Comparison of ENCODE assay signal across 8 mouse cellular contexts in the genomic region with DNA sequence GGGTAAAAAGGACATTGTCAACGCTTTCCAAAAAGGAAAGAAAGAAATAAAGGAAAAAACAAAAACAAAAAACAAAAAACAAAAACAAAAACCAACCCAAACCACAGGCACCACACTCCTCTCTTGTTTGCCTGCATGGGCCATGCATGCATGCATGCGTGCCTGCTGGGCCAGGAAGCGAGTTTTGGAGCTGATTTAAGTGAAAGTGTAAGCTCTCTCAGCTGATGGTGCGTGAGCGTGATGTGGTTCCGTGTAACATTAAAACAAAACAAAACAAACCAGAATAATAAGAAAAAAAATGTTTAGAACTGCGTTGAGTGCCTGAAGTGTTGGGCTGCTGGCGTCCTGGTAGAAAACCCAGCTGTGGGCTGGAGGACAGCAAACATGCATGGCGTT. TPM values are rescaled to one million over a fixed set of nuclear protein-coding genes. Genes with fewer than 3 reads are reported as not detected.
DNase-seq lines count a peak whose midpoint lies in the region; ATAC-seq and TF ChIP-seq lines count a peak whose summit lies in the region.

No protein-coding gene starts in this region.

- peak; percentile 7 to 37 for DNase-seq in heart, adult 18-20 months
- no peak for DNase-seq in heart, adult 8-10 months (ENCODE audit: low spot score)
- DNase-seq in forelimb bud, embryonic 11.5 days (ENCODE audit: low read depth, low spot score), result peak; percentile 27
- peak; percentile 24 for DNase-seq in kidney, adult 2 months
- peak; percentile 16 for DNase-seq in liver, postnatal 0 days
- peak; percentile 3 for DNase-seq in splenic B cell, adult 2 months (ENCODE audit: low read depth, low spot score)
- DNase-seq in thymus, postnatal 10 days (ENCODE audit: low spot score in 2 of 2), result no peak

- H3K27ac ChIP-seq in bone marrow, adult 2 months (ENCODE audit: control insufficient read depth, insufficient read depth, low read depth, low read length, poor library complexity), result no peak overlapping the region
- no peak overlapping the region for H3K27ac ChIP-seq in kidney, adult 2 months (ENCODE audit: insufficient read depth, low read depth, low read length)
- H3K27ac ChIP-seq in liver, postnatal 0 days (ENCODE audit: low read depth), result peak overlapping the region; percentile 83

- no peak for ATAC-seq in liver, postnatal 0 days

- 4% methylated on average over 9 of the region's 9 CpGs for WGBS in bone marrow, adult 2 months
- WGBS in kidney, adult 2 months, result 15% methylated on average over 9 of the region's 9 CpGs
- WGBS in liver, postnatal 0 days (ENCODE audit: insufficient replicate concordance), result 9% methylated on average over 9 of the region's 9 CpGs

- H3K4me1 ChIP-seq in bone marrow, adult 2 months (ENCODE audit: control insufficient read depth, insufficient read depth, low read length), result no peaks in the 10 kb centered on the region
- H3K4me1 ChIP-seq in kidney, adult 2 months (ENCODE audit: control insufficient read depth, insufficient read depth, low read length), result no peaks in the 10 kb centered on the region
- no peaks in the 10 kb centered on the region for H3K4me1 ChIP-seq in liver, postnatal 0 days (ENCODE audit: insufficient read depth)

- peak overlapping the region; percentile 76 for H3K4me2 ChIP-seq in liver, postnatal 0 days (ENCODE audit: low read depth, low read length)

- H3K9ac ChIP-seq in liver, postnatal 0 days (replicated peaks), result peak overlapping the region; percentile 73

- no peak for TF ChIP-seq EP300 in liver, postnatal 0 days (IDR thresholded peaks at IDR 0.05; ENCODE audit: low read depth)

- H3K27me3 ChIP-seq in kidney, adult 2 months (replicated peaks; ENCODE audit: control insufficient read depth, insufficient read depth, low read length), result no peaks in the 10 kb centered on the region
- no peaks in the 10 kb centered on the region for H3K27me3 ChIP-seq in liver, postnatal 0 days (ENCODE audit: insufficient read depth, low read length)
- peaks cover 2% of the 10 kb centered on the region; the same call in 1 of the 2 replicates for H3K27me3 ChIP-seq in splenic B cell, adult 2 months (ENCODE audit: control insufficient read depth, insufficient read depth, low read length, poor library complexity, severe bottlenecking)

- H3K9me3 ChIP-seq in liver, postnatal 0 days (ENCODE audit: low read length), result no peaks in the 10 kb centered on the region

- H3K4me3 ChIP-seq in bone marrow, adult 2 months (replicated peaks; ENCODE audit: control insufficient read depth, low read depth, low read length), result peak overlapping the region; percentile 4
- peak overlapping the region; percentile 72 for H3K4me3 ChIP-seq in kidney, adult 2 months (ENCODE audit: insufficient read depth, low read depth, low read length)
- peak overlapping the region; percentile 66 for H3K4me3 ChIP-seq in liver, postnatal 0 days (ENCODE audit: low read depth, low read length)

- TF ChIP-seq POLR2A in bone marrow, adult 2 months (IDR thresholded peaks at IDR 0.05; ENCODE audit: borderline replicate concordance, control insufficient read depth, low read depth, low read length), result no peak
- no peak for TF ChIP-seq POLR2A in kidney, adult 2 months (IDR thresholded peaks at IDR 0.05; ENCODE audit: low read depth, low read length)

- H3K36me3 ChIP-seq in kidney, adult 2 months (ENCODE audit: control insufficient read depth, insufficient read depth, low read length), result no peaks in the 10 kb centered on the region
- H3K36me3 ChIP-seq in liver, postnatal 0 days (replicated peaks; ENCODE audit: insufficient read depth, low read length), result no peaks in the 10 kb centered on the region
- H3K36me3 ChIP-seq in splenic B cell, adult 2 months (ENCODE audit: control insufficient read depth, insufficient read depth, low read length, poor library complexity, severe bottlenecking), result no peaks in the 10 kb centered on the region

- TF ChIP-seq CTCF in bone marrow, adult 2 months (IDR thresholded peaks at IDR 0.05; ENCODE audit: control insufficient read depth, insufficient read depth, low read length), result no peak
- no peak for TF ChIP-seq CTCF in kidney, adult 2 months (conservative IDR thresholded peaks at IDR 0.05; ENCODE audit: insufficient read depth, insufficient read length, low read depth, low read length)
- no peak for TF ChIP-seq CTCF in liver, postnatal 0 days (IDR thresholded peaks at IDR 0.05; ENCODE audit: low read depth)

RNA-seq across cellular contexts. Expression of a gene that starts 1.3 kb away (rescaled TPM):
- 10 to 100 TPM in 1 of 2 experiments, 1 to 10 TPM in 1; 9.9 to 11.5 TPM for total RNA-seq in heart, adult 18-20 months (2021)
- 10 to 100 TPM; 10.7 to 15.0 (median 12.8) TPM for total RNA-seq in heart, adult 8-10 months (2022)
- 3.3 and 3.5 TPM in 2 replicates for polyA plus RNA-seq in bone marrow, adult 2 months (2011; ENCODE audit: insufficient read depth, insufficient read length, low replicate concordance, missing spikeins)
- polyA plus RNA-seq in kidney, adult 2 months (2012; rRNA removed), result 3.0 and 3.5 TPM in 2 replicates
- polyA plus RNA-seq in liver, postnatal 0 days (2015; fragmentation: Nextera tagmentation; extraction: Ambion mirVana), result 2.4 and 2.5 TPM in 2 replicates

Comparison
In these comparisons a context has a peak if more than half of its experiments do, and no peak if none do; other contexts are left out.
1. DNase-seq: peak in heart, adult 18-20 months (2 of 2), forelimb bud, embryonic 11.5 days (single experiment), kidney, adult 2 months (single experiment), liver, postnatal 0 days (single experiment) and splenic B cell, adult 2 months (single experiment); none in heart, adult 8-10 months (single experiment) and thymus, postnatal 10 days (0 of 2).
2. H3K4me3 ChIP-seq: peak in every context shown above with its lines; median percentile 72 in kidney, adult 2 months; 66 in liver, postnatal 0 days; 4 in bone marrow, adult 2 months.